Mouse (Mus musculus) CD4-positive, CD25-positive, alpha-beta regulatory T cell, adult 2 months (primary cell): ENCODE results near the gene Tbc1d21.

Source experiments
- DNase-seq: peaks from one replicate; pipeline ENCODE4 v3.0.0-alpha.2; 2012; ENCODE audit warnings: low read depth, low spot score

Gene Tbc1d21

GRCm38 (mm10) chr9:58345963-58346362 is 24.3 kb downstream of the Tbc1d21 start:
- DNase-seq, result no peak

DNA sequence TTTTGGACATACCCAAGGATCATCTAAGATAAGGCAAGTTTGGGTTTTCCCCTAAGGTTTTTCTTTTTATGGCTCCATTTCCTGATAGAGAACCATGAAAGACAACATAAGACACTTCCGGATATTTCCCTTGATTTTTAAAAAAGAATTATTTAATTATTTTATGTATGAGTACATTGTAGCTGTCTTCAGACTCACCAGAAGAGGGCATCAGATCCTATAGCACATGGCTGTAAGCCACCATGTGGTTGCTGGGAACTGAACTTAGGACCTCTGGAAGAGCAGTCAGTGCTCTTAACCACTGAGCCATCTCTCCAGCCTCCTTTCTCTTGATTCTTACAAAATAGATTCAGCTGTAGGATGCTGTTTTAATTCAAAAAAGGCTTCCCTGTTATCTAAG is 28.5 kb downstream of the Tbc1d21 start:
- DNase-seq, result no peak

DNA sequence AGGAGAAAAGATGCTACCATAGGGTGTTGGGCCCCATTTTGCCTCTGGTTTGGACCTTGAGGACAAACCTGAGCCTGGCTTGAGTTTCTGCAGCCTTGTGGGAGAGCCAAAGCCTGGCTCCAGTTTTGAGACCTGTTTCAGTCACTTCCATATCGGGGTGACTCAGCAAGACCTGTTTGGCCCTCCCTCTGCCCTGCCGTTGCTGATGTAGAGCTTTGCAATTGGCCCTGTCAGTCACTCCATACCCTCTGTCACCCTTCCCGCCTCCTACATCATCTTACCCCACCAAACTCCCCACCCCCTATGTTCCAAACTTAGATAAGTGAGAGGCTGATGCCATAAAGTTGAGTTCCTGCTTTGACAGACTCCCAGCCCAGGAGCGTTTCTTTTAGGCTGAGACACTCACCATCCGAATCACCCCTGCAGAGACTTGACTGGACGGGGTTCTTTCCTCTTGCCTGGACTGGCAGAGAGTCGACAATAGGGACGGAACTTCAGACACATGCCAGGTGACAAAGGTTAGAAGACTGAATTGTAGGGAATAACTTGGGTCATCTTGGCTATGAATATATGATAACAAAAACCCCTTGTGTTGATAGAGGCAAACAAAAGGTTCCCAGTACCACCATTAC is 33.5 kb downstream of the Tbc1d21 start:
- no peak for DNase-seq

DNA sequence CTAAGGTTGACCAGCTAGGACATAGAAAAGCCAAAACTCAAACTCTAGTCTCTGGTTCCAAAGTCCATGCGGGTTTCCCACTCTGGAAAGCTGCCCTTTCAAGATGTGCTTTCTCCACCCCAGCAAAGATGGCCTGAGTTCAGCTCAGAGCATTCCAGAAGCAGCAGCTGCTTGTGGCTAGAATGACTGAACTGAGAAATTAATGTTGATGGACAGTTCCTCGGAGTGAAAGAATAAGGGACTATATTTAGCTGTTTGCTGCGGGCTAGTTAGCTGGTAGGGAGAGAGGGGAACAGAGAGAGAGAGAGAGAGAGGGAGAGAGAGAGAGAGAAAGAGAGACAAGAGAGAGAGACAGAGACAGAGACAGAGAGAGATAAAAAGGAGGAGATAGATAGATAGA is 39.0 kb downstream of the Tbc1d21 start:
- DNase-seq, result no peak

DNA sequence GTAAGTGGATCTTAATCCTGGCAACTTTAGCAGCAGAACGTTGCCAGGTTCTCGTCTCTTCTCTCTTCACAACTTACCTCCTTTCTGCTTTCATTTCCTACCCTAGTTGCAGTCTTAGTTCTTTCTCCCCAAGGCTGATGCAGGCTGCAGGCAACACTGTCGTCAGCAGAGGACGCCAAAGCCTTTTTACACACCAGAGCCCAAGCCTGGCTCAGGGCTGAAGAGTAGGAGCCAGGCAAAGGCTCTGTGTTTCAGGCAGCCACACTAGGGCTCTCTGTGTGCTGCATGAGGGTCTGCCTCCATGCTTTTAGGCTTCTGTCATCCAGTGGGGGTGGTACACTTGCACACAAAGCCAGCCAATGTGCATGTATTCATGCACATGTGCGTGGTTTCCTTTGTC is 40.0 kb downstream of the Tbc1d21 start:
- DNase-seq, result no peak

DNA sequence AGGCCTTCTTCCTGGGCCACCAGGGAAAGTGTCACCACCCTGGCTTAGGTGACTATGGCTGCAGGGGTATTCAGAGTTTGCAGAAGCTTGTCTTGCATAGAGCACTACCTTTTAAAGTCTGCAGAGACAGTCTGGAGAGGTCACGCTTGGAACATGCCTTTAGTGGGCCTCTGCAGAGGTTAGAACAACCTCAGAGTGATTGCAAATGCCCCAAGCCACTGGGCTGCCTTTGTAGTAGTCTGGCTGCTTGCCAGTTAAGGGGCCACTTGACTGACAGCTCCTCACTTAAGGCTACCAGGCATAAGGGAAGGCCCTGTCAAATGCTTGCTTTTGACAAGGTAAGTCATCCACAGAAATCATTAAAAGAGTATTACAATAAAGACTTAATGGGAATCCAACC is 42.9 kb downstream of the Tbc1d21 start:
- no peak for DNase-seq

- DNase-seq, result no peak
These were observed 43.6 kb downstream of the Tbc1d21 start for GRCm38 (mm10) chr9:58326477-58327180.

- DNase-seq, result no peak
These were observed 48.6 kb downstream of the Tbc1d21 start for GRCm38 (mm10) chr9:58321681-58322080.

DNA sequence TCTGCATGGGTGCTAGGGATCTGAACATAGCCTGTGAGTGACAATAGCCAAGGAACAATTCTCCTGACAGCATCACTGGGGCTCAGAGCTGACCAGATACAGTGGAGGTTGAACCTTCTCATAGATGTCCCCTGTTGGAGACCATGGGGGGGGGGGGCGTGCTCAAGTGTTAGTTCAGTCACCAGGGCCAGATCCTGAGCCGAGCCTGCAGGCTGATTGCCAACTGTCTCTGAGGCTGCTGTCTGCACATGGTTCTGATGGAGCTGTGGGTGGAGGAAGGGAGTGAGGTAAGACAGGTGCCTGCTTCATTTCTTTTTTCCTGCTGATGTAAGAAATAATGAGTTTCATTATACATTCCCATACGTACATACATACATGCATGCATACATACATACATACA is 51.9 kb downstream of the Tbc1d21 start:
- DNase-seq, result no peak

DNA sequence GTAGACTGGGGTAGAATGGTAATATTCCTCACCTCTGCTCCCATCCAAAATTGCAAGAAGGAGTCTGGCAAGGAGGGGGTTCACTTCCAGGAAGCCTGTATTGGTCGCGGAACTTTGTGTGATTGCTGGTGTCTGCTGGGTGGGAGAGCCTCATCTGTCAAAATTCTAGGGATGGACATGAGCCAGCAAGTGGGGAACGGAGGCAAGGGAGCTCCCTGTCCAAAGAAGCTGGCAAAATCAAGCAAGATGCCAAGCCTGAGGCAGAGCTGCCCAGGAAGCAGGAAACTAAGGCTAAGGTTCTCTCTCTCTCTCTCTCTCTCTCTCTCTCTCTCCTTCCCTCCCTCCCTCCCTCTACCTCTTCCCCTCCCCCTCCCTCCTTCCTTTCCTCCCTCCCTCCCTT is 52.9 kb downstream of the Tbc1d21 start:
- no peak for DNase-seq

- no peak for DNase-seq
These were observed 53.5 kb downstream of the Tbc1d21 start for GRCm38 (mm10) chr9:58316784-58317183.

GRCm38 (mm10) chr9:58315850-58316249 is 54.4 kb downstream of the Tbc1d21 start:
- no peak for DNase-seq

DNA sequence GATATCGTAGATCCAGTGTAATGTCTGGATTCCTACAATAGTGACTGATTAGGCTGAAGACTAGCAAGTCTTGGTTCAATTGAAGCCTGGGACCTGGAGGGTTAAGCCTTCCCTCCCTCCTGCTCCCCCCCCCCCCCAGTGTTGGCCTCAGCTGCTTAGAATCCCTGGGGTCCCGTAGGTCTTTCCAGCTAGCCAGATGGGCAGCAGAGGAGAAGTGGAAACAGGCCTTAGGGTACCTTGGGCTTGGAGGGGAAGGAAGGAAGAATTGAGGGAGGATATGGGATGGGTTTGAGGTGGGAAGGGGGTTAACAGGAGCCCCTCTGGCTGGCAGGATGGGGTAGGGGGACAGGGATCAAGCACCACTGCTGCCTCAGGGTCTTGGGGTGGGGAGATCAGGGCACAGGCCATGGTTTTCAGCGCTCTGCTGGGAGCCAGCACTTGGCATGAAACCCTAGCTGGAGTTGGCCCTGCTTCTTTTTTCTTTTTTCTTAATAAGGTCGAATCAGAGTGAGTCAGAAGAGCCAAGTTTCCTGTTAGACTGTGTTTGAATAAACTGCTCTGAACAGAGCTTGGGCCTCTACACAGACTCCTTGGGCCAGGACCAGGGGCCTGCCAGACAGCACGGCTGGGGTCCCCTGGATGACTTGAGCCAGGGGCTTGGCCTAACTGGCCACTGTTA is 55.4 kb downstream of the Tbc1d21 start:
- no peak for DNase-seq

- DNase-seq, result no peak
These were observed 57.3 kb downstream of the Tbc1d21 start, which contains the start of gene Loxl1 for GRCm38 (mm10) chr9:58312944-58313359. TSS of gene Loxl1 (minus strand) at chr9:58313186.

GRCm38 (mm10) chr9:58312196-58312943 is 57.9 kb downstream of the Tbc1d21 start:
- no peak for DNase-seq

DNA sequence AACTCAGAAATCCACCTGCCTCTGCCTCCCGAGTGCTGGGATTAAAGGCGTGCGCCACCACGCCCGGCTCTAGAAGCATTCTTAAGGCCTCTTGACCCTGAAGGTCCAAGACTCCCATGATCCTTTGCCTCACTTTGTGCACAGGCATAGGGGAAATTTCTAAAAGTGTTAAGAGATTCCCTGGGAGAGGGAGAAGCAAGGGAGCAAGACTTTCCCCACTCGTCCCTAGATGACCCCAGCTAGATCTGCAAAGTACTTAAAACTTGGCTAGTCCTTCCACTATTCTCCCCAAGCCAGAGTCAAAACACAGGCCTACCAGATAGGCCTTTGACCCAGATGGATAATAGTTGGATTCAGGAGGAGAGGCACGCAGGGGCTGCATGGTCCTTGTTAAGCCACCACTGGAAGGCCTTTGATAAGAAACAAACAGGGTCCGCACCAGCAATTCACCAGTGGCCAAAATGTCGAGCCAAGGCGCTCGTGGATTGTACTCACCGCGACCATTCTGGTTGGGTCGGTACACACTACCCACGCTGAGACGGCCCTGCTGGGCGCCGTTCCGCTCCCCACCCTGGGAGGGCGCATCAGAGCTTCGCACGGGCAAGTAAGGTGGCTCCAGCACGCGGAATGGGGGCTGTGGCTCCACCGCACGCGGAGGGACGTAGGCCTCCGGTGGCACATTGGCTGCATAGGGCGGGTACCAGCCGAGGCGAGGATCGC is 58.9 kb downstream of the Tbc1d21 start:
- DNase-seq, result no peak

GRCm38 (mm10) chr9:58310043-58310660 is 60.1 kb downstream of the Tbc1d21 start:
- DNase-seq, result no peak
